Mouse (Mus musculus) kidney, embryonic 16.5 days (tissue): ENCODE data around the gene Asap2. TPM values are rescaled to one million over a fixed set of nuclear protein-coding genes. Genes with fewer than 3 reads are reported as not detected.

Experiments
- ATAC-seq: fragments of 200-750 bp; cut with Nextera tagmentation; 2 replicates; pipeline ENCODE4 v1.8.0; 2017; ENCODE audit warnings: moderate TSS enrichment; ENCODE audit not compliant: low FRiP score, low TSS enrichment
- H3K27ac ChIP-seq: fragments of 300-500 bp; sonication (generic); 2 replicates; pipeline ENCODE4 v1.5.1; 2014; ENCODE audit warnings: low read length
- H3K27me3 ChIP-seq: fragments of 300-500 bp; sonication (generic); 2 replicates; pipeline ENCODE4 v1.6.1; 2014; ENCODE audit warnings: low read length, control low read depth, mixed read lengths; ENCODE audit not compliant: insufficient read depth
- H3K36me3 ChIP-seq: fragments of 300-500 bp; sonication (generic); 2 replicates; pipeline ENCODE4 v1.6.1; 2014; ENCODE audit warnings: low read length, control low read depth, mixed read lengths; ENCODE audit not compliant: insufficient read depth
- H3K4me1 ChIP-seq: fragments of 300-500 bp; sonication (generic); 2 replicates; pipeline ENCODE4 v1.6.1; 2014; ENCODE audit warnings: low read length, control low read depth, mixed read lengths; ENCODE audit not compliant: insufficient read depth
- H3K4me2 ChIP-seq: fragments of 300-500 bp; sonication (generic); replicated peaks from 2 replicates; pipeline ENCODE4 v1.6.1; 2014; ENCODE audit warnings: low read depth, low read length
- H3K4me3 ChIP-seq: fragments of 300-500 bp; sonication (generic); 2 replicates; pipeline ENCODE4 v1.5.1; 2014; ENCODE audit warnings: mild to moderate bottlenecking, low read length
- H3K9ac ChIP-seq: fragments of 300-500 bp; sonication (generic); replicated peaks from 2 replicates; pipeline ENCODE4 v1.6.1; 2014; ENCODE audit warnings: low read length
- H3K9me3 ChIP-seq: fragments of 300-500 bp; sonication (generic); 2 replicates; pipeline ENCODE4 v1.6.1; 2016; ENCODE audit warnings: low read length, control low read depth
- WGBS: fragments of 180-500 bp; shearing (Covaris S2); extraction: QIAGEN DNeasy Blood & Tissue Kit; methylation state at CpG from one replicate; pipeline ENCODE4 v1.1.7; 2014; 5-methylcytosine and 5-hydroxymethylcytosine counted together
- polyA plus RNA-seq: library from polyadenylated mRNA; unstranded; fragments of >200 nt; fragmentation: Nextera tagmentation; extraction: Ambion mirVana; gene quantifications from 2 replicates; pipeline ENCODE4 v1.2.1, GENCODE M21; 2015

Asap2 gene
- polyA plus RNA-seq, 1 experiment from 2014 or later = 8.1 TPM

GRCm38 (mm10) chr12:21286712-21287650 lies 296.7 kb downstream of the Asap2 start:
- H3K27ac ChIP-seq = peak overlapping the region; percentile 88; the same call in 1 of the 2 replicates
- no peaks in the 10 kb centered on the region for H3K27me3 ChIP-seq
- H3K9ac ChIP-seq = peak overlapping the region; percentile 85
- WGBS = 30% methylated on average over 18 of the region's 18 CpGs
- H3K9me3 ChIP-seq = no peaks in the 10 kb centered on the region
- peaks cover 12% of the 10 kb centered on the region for H3K4me1 ChIP-seq
- ATAC-seq = 0 out of 2 replicates have a peak, but pooled peaks have one; percentile 21
- peaks cover 12% of the 10 kb centered on the region for H3K36me3 ChIP-seq
- peak overlapping the region; percentile 64 for H3K4me2 ChIP-seq
- H3K4me3 ChIP-seq = peak overlapping the region; percentile 76

- Histone ChIP-seq H3K27me3 (no peaks in the 10 kb centered on the region), H3K4me1 (peaks cover 12% of the 10 kb centered on the region), H3K4me3 (no peak overlapping the region), H3K9ac (no peak overlapping the region), H3K36me3 (peaks cover 31% of the 10 kb centered on the region), H3K4me2 (no peak overlapping the region), H3K9me3 (no peaks in the 10 kb centered on the region), H3K27ac (no peak overlapping the region)
- WGBS = 89% methylated on average over 3 of the region's 3 CpGs
- no peak for ATAC-seq
Measured at GRCm38 (mm10) chr12:21288716-21289395, 298.6 kb downstream of the Asap2 start.

GRCm38 (mm10) chr12:21289651-21290050 lies 299.4 kb downstream of the Asap2 start:
- H3K9me3 ChIP-seq = no peaks in the 10 kb centered on the region
- peaks cover 12% of the 10 kb centered on the region for H3K4me1 ChIP-seq
- 85% methylated on average over 6 of the region's 6 CpGs for WGBS
- H3K4me3 ChIP-seq = no peak overlapping the region
- no peak overlapping the region for H3K9ac ChIP-seq
- H3K36me3 ChIP-seq = peaks cover 39% of the 10 kb centered on the region
- no peak overlapping the region for H3K4me2 ChIP-seq
- no peaks in the 10 kb centered on the region for H3K27me3 ChIP-seq
- ATAC-seq = no peak
- no peak overlapping the region for H3K27ac ChIP-seq

GRCm38 (mm10) chr12:21298856-21299255 lies 308.6 kb downstream of the Asap2 start:
- H3K4me2 ChIP-seq = no peak overlapping the region
- no peak overlapping the region for H3K9ac ChIP-seq
- H3K9me3 ChIP-seq = no peaks in the 10 kb centered on the region
- no peak overlapping the region for H3K4me3 ChIP-seq
- no peak for ATAC-seq
- no peak overlapping the region for H3K27ac ChIP-seq
- H3K4me1 ChIP-seq = no peaks in the 10 kb centered on the region
- H3K36me3 ChIP-seq = peaks cover 67% of the 10 kb centered on the region
- WGBS = 96% methylated on average over 11 of the region's 11 CpGs
- no peaks in the 10 kb centered on the region for H3K27me3 ChIP-seq

- H3K4me2 ChIP-seq = no peak overlapping the region
- H3K9ac ChIP-seq = no peak overlapping the region
- H3K27ac ChIP-seq = no peak overlapping the region; the same call in 1 of the 2 replicates
- WGBS = 90% methylated on average over 7 of the region's 7 CpGs
- no peaks in the 10 kb centered on the region for H3K27me3 ChIP-seq
- H3K4me1 ChIP-seq = no peaks in the 10 kb centered on the region
- peaks cover 69% of the 10 kb centered on the region for H3K36me3 ChIP-seq
- no peak overlapping the region for H3K4me3 ChIP-seq
- H3K9me3 ChIP-seq = no peaks in the 10 kb centered on the region
- ATAC-seq = no peak
Measured at GRCm38 (mm10) chr12:21301324-21301723, 311.1 kb downstream of the Asap2 start.

GRCm38 (mm10) chr12:21301932-21302331 lies 311.7 kb downstream of the Asap2 start:
- WGBS = 76% methylated on average over 8 of the region's 8 CpGs
- Histone ChIP-seq H3K27ac (peak overlapping the region; percentile 79), H3K9me3 (no peaks in the 10 kb centered on the region), H3K4me1 (no peaks in the 10 kb centered on the region), H3K27me3 (no peaks in the 10 kb centered on the region), H3K36me3 (peaks cover 69% of the 10 kb centered on the region), H3K4me2 (no peak overlapping the region), H3K9ac (no peak overlapping the region), H3K4me3 (no peak overlapping the region)
- peak; percentile 83 for ATAC-seq

GRCm38 (mm10) chr12:21302361-21302783 lies 312.1 kb downstream of the Asap2 start:
- peak overlapping the region; percentile 79 for H3K27ac ChIP-seq
- H3K9me3 ChIP-seq = no peaks in the 10 kb centered on the region
- H3K4me2 ChIP-seq = no peak overlapping the region
- H3K9ac ChIP-seq = no peak overlapping the region
- WGBS = 81% methylated on average over 5 of the region's 5 CpGs
- H3K27me3 ChIP-seq = no peaks in the 10 kb centered on the region
- peaks cover 68% of the 10 kb centered on the region for H3K36me3 ChIP-seq
- no peaks in the 10 kb centered on the region for H3K4me1 ChIP-seq
- no peak overlapping the region for H3K4me3 ChIP-seq
- peak; percentile 87 for ATAC-seq

GRCm38 (mm10) chr12:21305741-21306140 lies 315.5 kb downstream of the Asap2 start:
- Histone ChIP-seq H3K9ac (no peak overlapping the region), H3K4me2 (no peak overlapping the region), H3K4me1 (no peaks in the 10 kb centered on the region), H3K4me3 (no peak overlapping the region), H3K27me3 (no peaks in the 10 kb centered on the region), H3K9me3 (no peaks in the 10 kb centered on the region), H3K27ac (no peak overlapping the region), H3K36me3 (peaks cover 79% of the 10 kb centered on the region)
- ATAC-seq = no peak
- 90% methylated on average over 4 of the region's 4 CpGs for WGBS

- H3K4me2 ChIP-seq = no peak overlapping the region
- H3K36me3 ChIP-seq = peaks cover 76% of the 10 kb centered on the region
- no peaks in the 10 kb centered on the region for H3K9me3 ChIP-seq
- no peaks in the 10 kb centered on the region for H3K4me1 ChIP-seq
- no peak overlapping the region for H3K27ac ChIP-seq
- H3K27me3 ChIP-seq = no peaks in the 10 kb centered on the region
- H3K9ac ChIP-seq = no peak overlapping the region
- no peak overlapping the region for H3K4me3 ChIP-seq
- WGBS = 63% methylated on average over 4 of the region's 4 CpGs
- no peak for ATAC-seq
Measured at GRCm38 (mm10) chr12:21306721-21307120, 316.5 kb downstream of the Asap2 start.
